Comparison of ENCODE assay signal across 19 mouse cellular contexts in genomic region chr6:127365651-127366050, GRCm38 (mm10).
"Had no signal": no experiment of that assay in that cellular context is flagged by ENCODE, and none has a peak within 500 bp of the region (broad histone marks: within the 10 kb centered on the region; RNA-seq: fewer than 3 reads in every experiment).

No protein-coding gene starts in this region.

- DNase-seq: kidney, adult 18-20 months; kidney, adult 9 months; kidney, postnatal 14 days; kidney, postnatal 4 days; left cerebral cortex, postnatal 4 days; lung, adult 2 months; lung, postnatal 14 days; lung, postnatal 4 days; midbrain, embryonic 14.5 days; retina, postnatal 1 day; right cerebral cortex, postnatal 25 days; spleen, adult 18-20 months; thymus, adult 2 months had no signal

- H3K4me2 ChIP-seq: limb, embryonic 12.5 days; limb, embryonic 15.5 days; liver, embryonic 11.5 days; liver, embryonic 15.5 days; neural tube, embryonic 13.5 days had no signal

- H3K9me3 ChIP-seq: limb, embryonic 12.5 days; limb, embryonic 15.5 days; liver, embryonic 15.5 days; neural tube, embryonic 13.5 days had no signal

- H3K9ac ChIP-seq: limb, embryonic 12.5 days; limb, embryonic 15.5 days; liver, embryonic 15.5 days; neural tube, embryonic 13.5 days had no signal

- H3K4me3 ChIP-seq: limb, embryonic 12.5 days; limb, embryonic 15.5 days; liver, embryonic 15.5 days; myocyte; neural tube, embryonic 13.5 days had no signal

- H3K36me3 ChIP-seq: limb, embryonic 12.5 days; limb, embryonic 15.5 days; liver, embryonic 15.5 days; neural tube, embryonic 13.5 days had no signal

- H3K27ac ChIP-seq: limb, embryonic 12.5 days; limb, embryonic 15.5 days; liver, embryonic 15.5 days; neural tube, embryonic 13.5 days had no signal

- H3K4me1 ChIP-seq: liver, embryonic 15.5 days had no signal
